Mouse (Mus musculus): Measurements from ENCODE around the gene Rpusd3. TPM values are rescaled to one million over a fixed set of nuclear protein-coding genes. Genes with fewer than 3 reads are reported as not detected.
A peak's percentile ranks its signal among the peaks of the same experiment; 100 is the strongest.

Rpusd3 gene
- polyA plus RNA-seq, 1 experiment from 2014 or later = 24.4 TPM

DNA sequence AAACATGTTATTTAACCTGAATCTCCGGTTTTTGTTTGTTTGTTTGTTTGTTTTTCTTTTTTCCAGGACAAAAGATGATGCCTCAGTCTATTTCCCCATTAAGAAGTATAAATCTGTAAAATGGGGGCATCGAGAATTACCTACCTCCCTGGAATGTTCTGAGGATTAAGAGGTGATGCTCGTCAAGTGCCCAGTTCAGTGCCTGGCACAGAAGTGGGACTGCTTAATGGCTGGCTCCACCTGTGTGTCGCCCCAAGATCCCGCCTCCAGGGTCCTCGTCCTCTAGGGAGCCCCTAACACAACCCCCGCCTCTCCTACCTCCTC is 42.0 kb downstream of the Rpusd3 start:
- Histone ChIP-seq H3K4me1 (replicated peaks; ENCODE audit: insufficient read depth, low read length) (peaks cover 4% of the 10 kb centered on the region), H3K4me3 (replicated peaks; ENCODE audit: low read depth, low read length) (peak overlapping the region; percentile 72), H3K4me2 (ENCODE audit: low read length) (peak overlapping the region; percentile 52), H3K9ac (ENCODE audit: low read depth, low read length) (peak overlapping the region; percentile 86), H3K27ac (peak overlapping the region; percentile 95), H3K9me3 (replicated peaks; ENCODE audit: low read length) (no peaks in the 10 kb centered on the region), H3K27me3 (ENCODE audit: insufficient read depth, low read length) (no peaks in the 10 kb centered on the region), H3K36me3 (ENCODE audit: insufficient read depth, low read length) (peaks cover 40% of the 10 kb centered on the region)
- TF ChIP-seq CTCF (IDR thresholded peaks at IDR 0.05; ENCODE audit: low read depth) = no peak
- ATAC-seq (replicated peaks; ENCODE audit: low FRiP score, low read depth) (no peak), DNase-seq (ENCODE audit: low spot score) (no peak)
- WGBS = 7% methylated on average over 7 of the region's 7 CpGs

DNA sequence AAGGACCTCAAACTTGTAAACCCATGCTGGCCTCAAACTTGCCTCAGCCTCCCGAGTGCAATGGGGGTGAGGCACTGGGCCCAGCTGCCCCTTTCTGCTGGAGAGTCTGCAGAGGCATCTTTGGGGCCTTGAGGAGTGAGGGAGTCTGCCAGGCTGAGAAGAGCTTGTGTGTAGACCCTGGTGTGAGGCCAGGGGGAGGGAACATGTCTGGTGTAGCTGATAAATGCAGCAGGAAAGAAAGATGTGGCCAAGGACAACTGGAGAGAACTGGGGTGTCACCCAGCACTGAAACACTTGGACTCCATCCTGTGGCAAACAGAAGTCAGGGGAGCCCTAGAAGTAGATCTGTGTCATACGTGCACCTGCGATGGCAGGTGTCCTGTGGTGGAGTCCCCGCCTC is 45.6 kb downstream of the Rpusd3 start:
- no peaks in the 10 kb centered on the region for H3K9me3 ChIP-seq (replicated peaks; ENCODE audit: low read length)
- no peaks in the 10 kb centered on the region for H3K4me1 ChIP-seq (replicated peaks; ENCODE audit: insufficient read depth, low read length)
- TF ChIP-seq CTCF (IDR thresholded peaks at IDR 0.05; ENCODE audit: low read depth) = no peak
- H3K9ac ChIP-seq (ENCODE audit: low read depth, low read length) = no peak overlapping the region
- peaks cover 55% of the 10 kb centered on the region for H3K36me3 ChIP-seq (ENCODE audit: insufficient read depth, low read length)
- 92% methylated on average over 4 of the region's 4 CpGs for WGBS
- no peak overlapping the region for H3K27ac ChIP-seq
- no peak overlapping the region for H3K4me3 ChIP-seq (replicated peaks; ENCODE audit: low read depth, low read length)
- ATAC-seq (replicated peaks; ENCODE audit: low FRiP score, low read depth) (no peak), DNase-seq (ENCODE audit: low spot score) (no peak)
- H3K27me3 ChIP-seq (ENCODE audit: insufficient read depth, low read length) = no peaks in the 10 kb centered on the region
- H3K4me2 ChIP-seq (ENCODE audit: low read length) = no peak overlapping the region

- H3K4me1 ChIP-seq (replicated peaks; ENCODE audit: insufficient read depth, low read length) = no peaks in the 10 kb centered on the region
- H3K4me2 ChIP-seq (ENCODE audit: low read length) = no peak overlapping the region
- H3K27me3 ChIP-seq (ENCODE audit: insufficient read depth, low read length) = no peaks in the 10 kb centered on the region
- no peak overlapping the region for H3K9ac ChIP-seq (ENCODE audit: low read depth, low read length)
- no peak for TF ChIP-seq CTCF (IDR thresholded peaks at IDR 0.05; ENCODE audit: low read depth)
- DNase-seq (ENCODE audit: low spot score) (peak; percentile 38), ATAC-seq (replicated peaks; ENCODE audit: low FRiP score, low read depth) (peak; percentile 68)
- WGBS = 81% methylated on average over 20 of the region's 20 CpGs
- H3K9me3 ChIP-seq (replicated peaks; ENCODE audit: low read length) = no peaks in the 10 kb centered on the region
- peaks cover 56% of the 10 kb centered on the region for H3K36me3 ChIP-seq (ENCODE audit: insufficient read depth, low read length)
- peak overlapping the region; percentile 76 for H3K27ac ChIP-seq
- H3K4me3 ChIP-seq (replicated peaks; ENCODE audit: low read depth, low read length) = no peak overlapping the region
Observed at GRCm38 (mm10) chr6:113370194-113370929, 48.8 kb downstream of the Rpusd3 start.

DNA sequence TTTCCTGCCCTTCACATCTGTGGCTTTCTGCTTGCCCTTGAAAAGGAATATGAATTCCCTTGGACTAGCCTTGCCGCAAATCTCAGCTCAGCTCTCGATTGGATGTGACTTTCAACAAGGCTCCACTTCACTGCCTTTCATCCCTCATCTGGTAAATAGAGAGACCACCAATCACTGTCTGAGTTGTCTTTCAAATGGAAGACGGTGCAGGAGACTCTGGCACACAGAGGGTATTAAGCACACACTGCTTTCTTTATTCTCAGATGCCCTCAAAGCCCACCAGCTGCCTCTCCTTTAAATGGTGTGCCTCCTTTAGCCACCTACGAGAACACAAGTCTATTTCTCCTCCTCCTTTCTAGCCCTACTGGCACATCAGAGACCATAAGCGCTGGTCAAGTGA is 50.6 kb downstream of the Rpusd3 start:
- 71% methylated on average over 5 of the region's 5 CpGs for WGBS
- ATAC-seq (replicated peaks; ENCODE audit: low FRiP score, low read depth) = no peak
- Histone ChIP-seq H3K27ac (peak overlapping the region; percentile 31; the same call in 1 of the 2 replicates), H3K4me3 (replicated peaks; ENCODE audit: low read depth, low read length) (no peak overlapping the region), H3K36me3 (ENCODE audit: insufficient read depth, low read length) (peaks cover 41% of the 10 kb centered on the region), H3K27me3 (ENCODE audit: insufficient read depth, low read length) (no peaks in the 10 kb centered on the region), H3K9ac (ENCODE audit: low read depth, low read length) (no peak overlapping the region), H3K9me3 (replicated peaks; ENCODE audit: low read length) (no peaks in the 10 kb centered on the region), H3K4me2 (ENCODE audit: low read length) (no peak overlapping the region), H3K4me1 (replicated peaks; ENCODE audit: insufficient read depth, low read length) (no peaks in the 10 kb centered on the region)
- no peak for TF ChIP-seq CTCF (IDR thresholded peaks at IDR 0.05; ENCODE audit: low read depth)
- no peak for DNase-seq (ENCODE audit: low spot score)

GRCm38 (mm10) chr6:113368124-113368523 is 51.0 kb downstream of the Rpusd3 start:
- ATAC-seq (replicated peaks; ENCODE audit: low FRiP score, low read depth) = no peak
- Histone ChIP-seq H3K36me3 (ENCODE audit: insufficient read depth, low read length) (peaks cover 38% of the 10 kb centered on the region), H3K9me3 (replicated peaks; ENCODE audit: low read length) (no peaks in the 10 kb centered on the region), H3K4me3 (replicated peaks; ENCODE audit: low read depth, low read length) (no peak overlapping the region), H3K4me2 (ENCODE audit: low read length) (no peak overlapping the region), H3K27ac (peak overlapping the region; percentile 31; the same call in 1 of the 2 replicates), H3K27me3 (ENCODE audit: insufficient read depth, low read length) (no peaks in the 10 kb centered on the region), H3K4me1 (replicated peaks; ENCODE audit: insufficient read depth, low read length) (no peaks in the 10 kb centered on the region), H3K9ac (ENCODE audit: low read depth, low read length) (no peak overlapping the region)
- no peak for TF ChIP-seq CTCF (IDR thresholded peaks at IDR 0.05; ENCODE audit: low read depth)
- no peak for DNase-seq (ENCODE audit: low spot score)
- 78% methylated on average over 7 of the region's 7 CpGs for WGBS

GRCm38 (mm10) chr6:113367574-113367973 is 51.6 kb downstream of the Rpusd3 start:
- WGBS = 100% methylated on average over 1 of the region's 1 CpGs
- no peak for ATAC-seq (replicated peaks; ENCODE audit: low FRiP score, low read depth)

DNA sequence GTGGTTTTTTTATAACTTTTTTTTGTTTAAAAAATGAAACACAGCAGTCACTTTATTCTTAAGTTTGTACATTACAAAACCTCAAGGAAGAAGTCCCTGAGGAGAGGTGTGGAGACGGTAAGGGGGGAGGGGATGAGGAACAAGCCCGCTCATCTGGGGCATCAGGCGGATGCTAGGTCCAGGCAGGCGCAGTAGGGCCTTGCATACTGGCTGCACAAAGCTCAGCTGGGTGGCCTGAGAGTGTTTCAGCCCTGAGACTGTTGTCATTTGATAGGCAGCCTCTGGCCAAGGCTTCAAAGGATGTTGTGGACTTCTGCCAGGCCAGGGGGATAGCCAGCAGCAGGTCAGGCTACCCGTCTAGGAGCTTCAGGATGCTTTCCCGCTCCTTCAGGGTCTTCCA is 52.5 kb downstream of the Rpusd3 start:
- H3K4me2 ChIP-seq (ENCODE audit: low read length) = no peak overlapping the region
- ATAC-seq (replicated peaks; ENCODE audit: low FRiP score, low read depth) = no peak
- no peak overlapping the region for H3K4me3 ChIP-seq (replicated peaks; ENCODE audit: low read depth, low read length)
- no peaks in the 10 kb centered on the region for H3K4me1 ChIP-seq (replicated peaks; ENCODE audit: insufficient read depth, low read length)
- TF ChIP-seq CTCF (IDR thresholded peaks at IDR 0.05; ENCODE audit: low read depth) = no peak
- H3K9ac ChIP-seq (ENCODE audit: low read depth, low read length) = no peak overlapping the region
- H3K36me3 ChIP-seq (ENCODE audit: insufficient read depth, low read length) = peaks cover 29% of the 10 kb centered on the region
- 87% methylated on average over 6 of the region's 6 CpGs for WGBS
- no peak for DNase-seq (ENCODE audit: low spot score)
- H3K27me3 ChIP-seq (ENCODE audit: insufficient read depth, low read length) = no peaks in the 10 kb centered on the region
- H3K9me3 ChIP-seq (replicated peaks; ENCODE audit: low read length) = no peaks in the 10 kb centered on the region
- no peak overlapping the region for H3K27ac ChIP-seq

More at GRCm38 (mm10) chr6:113367574-113367973, 51.6 kb downstream of the Rpusd3 start:
- Histone ChIP-seq H3K9ac (ENCODE audit: low read depth, low read length) (no peak overlapping the region), H3K9me3 (replicated peaks; ENCODE audit: low read length) (no peaks in the 10 kb centered on the region), H3K4me1 (replicated peaks; ENCODE audit: insufficient read depth, low read length) (no peaks in the 10 kb centered on the region), H3K36me3 (ENCODE audit: insufficient read depth, low read length) (peaks cover 35% of the 10 kb centered on the region), H3K4me2 (ENCODE audit: low read length) (no peak overlapping the region), H3K27ac (no peak overlapping the region), H3K4me3 (replicated peaks; ENCODE audit: low read depth, low read length) (no peak overlapping the region), H3K27me3 (ENCODE audit: insufficient read depth, low read length) (no peaks in the 10 kb centered on the region)
- no peak for TF ChIP-seq CTCF (IDR thresholded peaks at IDR 0.05; ENCODE audit: low read depth)
- no peak for DNase-seq (ENCODE audit: low spot score)

Small RNAs within 50 kb of the gene (microRNA-seq; reads per million reads assigned to microRNA genes)
- gene Gm24387 = not detected

Other genes starting within 250 kb of the Rpusd3 start
- gene Lhfpl4, start 224.0 kb downstream of the Rpusd3 start, polyA plus RNA-seq (2015; fragmentation: Nextera tagmentation; extraction: Ambion mirVana) = 0.20 and 0.45 TPM in 2 replicates
- gene Mtmr14, start 181.5 kb downstream of the Rpusd3 start, polyA plus RNA-seq (2015; fragmentation: Nextera tagmentation; extraction: Ambion mirVana) = 30.5 and 33.7 TPM in 2 replicates
- not detected in 2 replicates for gene Cpne9, start 137.0 kb downstream of the Rpusd3 start, polyA plus RNA-seq (2015; fragmentation: Nextera tagmentation; extraction: Ambion mirVana)
- gene Brpf1, start 112.2 kb downstream of the Rpusd3 start, polyA plus RNA-seq (2015; fragmentation: Nextera tagmentation; extraction: Ambion mirVana) = 12.2 and 12.5 TPM in 2 replicates
- gene Ogg1, start 92.4 kb downstream of the Rpusd3 start, polyA plus RNA-seq (2015; fragmentation: Nextera tagmentation; extraction: Ambion mirVana) = 14.0 TPM in 2 replicates
- gene Camk1, start 75.4 kb downstream of the Rpusd3 start, polyA plus RNA-seq (2015; fragmentation: Nextera tagmentation; extraction: Ambion mirVana) = 90.6 and 99.7 TPM in 2 replicates
- gene Tada3, start 41.5 kb downstream of the Rpusd3 start, polyA plus RNA-seq (2015; fragmentation: Nextera tagmentation; extraction: Ambion mirVana) = 37.9 and 39.9 TPM in 2 replicates
- 375 and 420 TPM in 2 replicates for gene Arpc4, start 41.2 kb downstream of the Rpusd3 start, polyA plus RNA-seq (2015; fragmentation: Nextera tagmentation; extraction: Ambion mirVana)
- gene Ttll3, start 30.1 kb downstream of the Rpusd3 start, polyA plus RNA-seq (2015; fragmentation: Nextera tagmentation; extraction: Ambion mirVana) = 1.5 and 2.0 TPM in 2 replicates
- 0.17 and 0.23 TPM in 2 replicates for gene Cidec, start 16.4 kb upstream of the Rpusd3 start, polyA plus RNA-seq (2015; fragmentation: Nextera tagmentation; extraction: Ambion mirVana)
- gene Jagn1, start 23.2 kb upstream of the Rpusd3 start, polyA plus RNA-seq (2015; fragmentation: Nextera tagmentation; extraction: Ambion mirVana) = 111 and 114 TPM in 2 replicates
- 10.9 and 11.1 TPM in 2 replicates for gene Il17re, start 39.1 kb upstream of the Rpusd3 start, polyA plus RNA-seq (2015; fragmentation: Nextera tagmentation; extraction: Ambion mirVana)
- 28.0 and 28.8 TPM in 2 replicates for gene Il17rc, start 52.1 kb upstream of the Rpusd3 start, polyA plus RNA-seq (2015; fragmentation: Nextera tagmentation; extraction: Ambion mirVana)
- 25.7 and 28.7 TPM in 2 replicates for gene Creld1, start 64.0 kb upstream of the Rpusd3 start, polyA plus RNA-seq (2015; fragmentation: Nextera tagmentation; extraction: Ambion mirVana)
- gene Prrt3, start 82.6 kb upstream of the Rpusd3 start, polyA plus RNA-seq (2015; fragmentation: Nextera tagmentation; extraction: Ambion mirVana) = 0.52 and 0.55 TPM in 2 replicates
- 114 and 118 TPM in 2 replicates for gene Emc3, start 112.3 kb upstream of the Rpusd3 start, polyA plus RNA-seq (2015; fragmentation: Nextera tagmentation; extraction: Ambion mirVana)
- gene Fancd2, start 112.3 kb upstream of the Rpusd3 start, polyA plus RNA-seq (2015; fragmentation: Nextera tagmentation; extraction: Ambion mirVana) = 3.0 and 5.1 TPM in 2 replicates
- gene Fancd2os, start 181.4 kb upstream of the Rpusd3 start, polyA plus RNA-seq (2015; fragmentation: Nextera tagmentation; extraction: Ambion mirVana) = 1.6 TPM in 2 replicates
- 236 and 242 TPM in 2 replicates for gene Brk1, start 185.4 kb upstream of the Rpusd3 start, polyA plus RNA-seq (2015; fragmentation: Nextera tagmentation; extraction: Ambion mirVana)
- 33.5 and 36.9 TPM in 2 replicates for gene Vhl, start 204.6 kb upstream of the Rpusd3 start, polyA plus RNA-seq (2015; fragmentation: Nextera tagmentation; extraction: Ambion mirVana)
- 5.3 and 6.7 TPM in 2 replicates for gene Irak2, start 219.1 kb upstream of the Rpusd3 start, polyA plus RNA-seq (2015; fragmentation: Nextera tagmentation; extraction: Ambion mirVana)